Mouse (Mus musculus) neural tube, embryonic 10.5 days (tissue): ENCODE results near the gene Tchp.

ENCODE experiments used
- DNase-seq: peaks from one replicate; pipeline ENCODE4 v3.0.0-alpha.2; 2017; ENCODE audit warnings: low spot score; ENCODE audit errors: extremely low spot score

The Tchp gene

GRCm38 (mm10) chr5:114737090-114737887 lies 29.7 kb downstream of the Tchp start:
- no peak for DNase-seq

GRCm38 (mm10) chr5:114738707-114739241 lies 31.2 kb downstream of the Tchp start:
- no peak for DNase-seq

- no peak for DNase-seq
These were observed 33.0 kb downstream of the Tchp start for GRCm38 (mm10) chr5:114740595-114740994.

GRCm38 (mm10) chr5:114742572-114742971 lies 35.0 kb downstream of the Tchp start:
- no peak for DNase-seq

GRCm38 (mm10) chr5:114742998-114743696 lies 35.6 kb downstream of the Tchp start:
- DNase-seq: no peak

GRCm38 (mm10) chr5:114743697-114744090 lies 36.1 kb downstream of the Tchp start:
- no peak for DNase-seq

- DNase-seq: no peak
These were observed 38.0 kb downstream of the Tchp start for GRCm38 (mm10) chr5:114745581-114745980.

- no peak for DNase-seq
These were observed 39.3 kb downstream of the Tchp start for GRCm38 (mm10) chr5:114746886-114747285.

GRCm38 (mm10) chr5:114747521-114747920 lies 40.0 kb downstream of the Tchp start:
- DNase-seq: no peak

GRCm38 (mm10) chr5:114750325-114750724 lies 42.8 kb downstream of the Tchp start:
- DNase-seq: no peak

- DNase-seq: no peak
These were observed 44.8 kb downstream of the Tchp start for GRCm38 (mm10) chr5:114752397-114752796.

GRCm38 (mm10) chr5:114753384-114753783 lies 45.8 kb downstream of the Tchp start:
- DNase-seq: no peak

GRCm38 (mm10) chr5:114759536-114760090 lies 52.1 kb downstream of the Tchp start:
- no peak for DNase-seq

- DNase-seq: no peak
These were observed 54.4 kb downstream of the Tchp start for GRCm38 (mm10) chr5:114761980-114762379.

GRCm38 (mm10) chr5:114764812-114765735 lies 57.5 kb downstream of the Tchp start:
- no peak for DNase-seq

- no peak for DNase-seq
These were observed 59.1 kb downstream of the Tchp start for GRCm38 (mm10) chr5:114766686-114767085.

- DNase-seq: no peak
These were observed 59.6 kb downstream of the Tchp start for GRCm38 (mm10) chr5:114767185-114767584.

GRCm38 (mm10) chr5:114769786-114770185 lies 62.2 kb downstream of the Tchp start:
- no peak for DNase-seq

GRCm38 (mm10) chr5:114771796-114772195 lies 64.2 kb downstream of the Tchp start:
- DNase-seq: no peak
